In the genomic region with DNA sequence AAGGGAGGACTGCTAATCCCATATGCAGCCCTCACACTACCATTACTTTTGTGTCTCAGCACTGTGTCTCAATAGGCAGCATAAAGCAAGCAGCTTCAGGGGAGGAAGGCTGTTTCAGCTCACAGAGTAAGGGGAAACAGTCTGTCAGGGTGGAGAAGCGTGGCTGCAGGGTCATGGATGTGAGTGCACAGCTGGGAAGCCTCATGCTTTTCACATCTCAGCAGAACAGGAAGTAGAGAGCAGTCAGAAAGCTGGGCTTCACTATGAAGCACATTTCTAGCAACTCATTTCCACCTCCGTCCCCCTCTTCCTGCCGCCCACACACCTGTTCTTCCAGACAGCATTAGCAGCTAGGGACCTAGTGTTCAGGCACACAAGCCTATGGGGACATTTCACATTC, we compare ENCODE assay signal across 12 mouse cellular contexts. TPM values are rescaled to one million over a fixed set of nuclear protein-coding genes. Genes with fewer than 3 reads are reported as not detected.
DNase-seq lines count a peak whose midpoint lies in the region; ATAC-seq and TF ChIP-seq lines count a peak whose summit lies in the region.
"Had no signal": no experiment of that assay in that cellular context is flagged by ENCODE, and none has a peak within 500 bp of the region (broad histone marks: within the 10 kb centered on the region; RNA-seq: fewer than 3 reads in every experiment).

No protein-coding gene starts in this region.

- peaks cover 4 to 12% of the 10 kb centered on the region in 2 experiments for H3K4me1 ChIP-seq in CH12.LX (ENCODE audit: control insufficient read depth in 1 of 2, insufficient read depth in 2 of 2)
- H3K4me1 ChIP-seq in stomach, embryonic 16.5 days (ENCODE audit: control insufficient read depth, insufficient read depth, low read length): no peaks in the 10 kb centered on the region

- no peak overlapping the region for H3K4me2 ChIP-seq in CH12.LX (ENCODE audit: insufficient read depth, low read depth, poor library complexity, severe bottlenecking)
- H3K4me2 ChIP-seq in stomach, embryonic 16.5 days (ENCODE audit: low read depth, low read length): no peak overlapping the region

- TF ChIP-seq EP300 in CH12.LX (IDR thresholded peaks at IDR 0.05; ENCODE audit: low read length): no peak; the same call in 1 of the 2 replicates

- dilution Hi-C loops in CH12.LX (cut with MboI; ENCODE audit: extremely low pct_ligation_motif_present, extremely low pct_unique_long_range_greater_than_20kb, low sequenced_read_pairs): no loop called here

- in situ Hi-C loops in CH12.LX (cut with MboI; ENCODE audit: low pct_ligation_motif_present, low pct_unique_long_range_greater_than_20kb, low sequenced_read_pairs): no loop called here

- TF ChIP-seq RAD21 in CH12.LX (IDR thresholded peaks at IDR 0.05; ENCODE audit: low read depth, low read length): no peak

- H3K9ac ChIP-seq in CH12.LX (ENCODE audit: insufficient read depth, low read depth): no peak overlapping the region
- H3K9ac ChIP-seq in stomach, embryonic 16.5 days (ENCODE audit: low read length): no peak overlapping the region

- 36% methylated on average over 3 of the region's 3 CpGs for WGBS in stomach, embryonic 16.5 days

- H3K27ac ChIP-seq in CH12.LX (ENCODE audit: insufficient read depth, low read depth): no peak overlapping the region
- peak overlapping the region; percentile 45; the same call in 1 of the 2 replicates for H3K27ac ChIP-seq in stomach, embryonic 16.5 days (ENCODE audit: low read length)
- H3K27ac ChIP-seq: macrophage had no signal

- H3K79me2 ChIP-seq in CH12.LX (replicated peaks; ENCODE audit: control insufficient read depth, extremely low read depth, insufficient read depth, poor library complexity, severe bottlenecking): no peaks in the 10 kb centered on the region

- peak; percentile 69 for DNase-seq in kidney, postnatal 10 days
- no peak for DNase-seq in kidney, adult 18-20 months
- peak; percentile 38 for DNase-seq in CH12.LX (ENCODE audit: extremely low read depth)
- DNase-seq in induced T-regulatory cell, adult 2 months (ENCODE audit: low read depth): peak; percentile 25
- DNase-seq in gastrocnemius, postnatal 10 days: no peak
- no peak for DNase-seq in urinary bladder, postnatal 36 days (ENCODE audit: low spot score in 2 of 2)
- DNase-seq in left cerebral cortex, postnatal 36 days (ENCODE audit: low spot score in 2 of 2): no peak
- DNase-seq: adrenal gland, postnatal 25 days; cerebellum, adult 2 months had no signal

- peaks cover 0 to 22% of the 10 kb centered on the region in 2 experiments for H3K36me3 ChIP-seq in CH12.LX (replicated peaks in 1 of 2; ENCODE audit: control insufficient read depth in 1 of 2, insufficient read depth in 1 of 2, low read length in 1 of 2)
- H3K36me3 ChIP-seq in stomach, embryonic 16.5 days (ENCODE audit: control insufficient read depth, insufficient read depth, low read length): no peaks in the 10 kb centered on the region

- peak; percentile 74; the same call in 1 of the 2 replicates for ATAC-seq in stomach, embryonic 16.5 days (ENCODE audit: insufficient read depth, low FRiP score)

- TF ChIP-seq CTCF in CH12.LX (conservative IDR thresholded peaks at IDR 0.05 in 1 of 2, IDR thresholded peaks at IDR 0.05 in 1 of 2; ENCODE audit: low read depth in 2 of 2, low read length in 2 of 2): no peak

- intact Hi-C loops in left cerebral cortex, postnatal 36 days (cut with DNase I): no loop called here

- no peak for TF ChIP-seq POLR2A in CH12.LX (IDR thresholded peaks at IDR 0.05; ENCODE audit: low read depth, low read length)

- no peaks in the 10 kb centered on the region for H3K27me3 ChIP-seq in CH12.LX (replicated peaks)
- no peaks in the 10 kb centered on the region for H3K27me3 ChIP-seq in stomach, embryonic 16.5 days (ENCODE audit: control insufficient read depth, insufficient read depth, low read length)

- H3K9me3 ChIP-seq in CH12.LX (replicated peaks; ENCODE audit: low read length): no peaks in the 10 kb centered on the region
- no peaks in the 10 kb centered on the region for H3K9me3 ChIP-seq in stomach, embryonic 16.5 days (replicated peaks; ENCODE audit: control insufficient read depth, low read length)

- H3K4me3 ChIP-seq in CH12.LX (replicated peaks in 1 of 3; ENCODE audit: low read depth in 2 of 3, low read length in 2 of 3, poor library complexity in 1 of 3): no peak overlapping the region
- no peak overlapping the region for H3K4me3 ChIP-seq in stomach, embryonic 16.5 days (replicated peaks; ENCODE audit: low read length)
- H3K4me3 ChIP-seq: myocyte had no signal

TF ChIP-seq in CH12.LX, 34 proteins besides CTCF, POLR2A, EP300 and RAD21:
- TF ChIP-seq POLR2AphosphoS2 (IDR thresholded peaks at IDR 0.05; ENCODE audit: low read depth, low read length) (no peak), MAFK (IDR thresholded peaks at IDR 0.05; ENCODE audit: insufficient replicate concordance, low read length) (no peak), E2F4 (IDR thresholded peaks at IDR 0.05; ENCODE audit: insufficient replicate concordance, low read depth, low read length) (no peak), ZKSCAN1 (IDR thresholded peaks at IDR 0.05; ENCODE audit: borderline replicate concordance, low read depth, low read length) (no peak), PAX5 (IDR thresholded peaks at IDR 0.05; ENCODE audit: low read length) (no peak), IRF4 (IDR thresholded peaks at IDR 0.05; ENCODE audit: low read depth, low read length) (no peak)
TF ChIP-seq in CH12.LX: peak in this region for 0.

RNA-seq across cellular contexts. Expression of a gene that starts 12.7 kb away (rescaled TPM):
- 32.8 and 38.6 TPM in 2 replicates for total RNA-seq in CH12.LX (2012; rRNA removed)
- total RNA-seq in CH12.LX (2014; rRNA removed): 114 and 133 TPM in 2 replicates
- polyA plus RNA-seq in CH12.LX (2012; ENCODE audit: insufficient read length, low read depth): 62.8 and 69.2 TPM in 2 replicates
- 64.4 and 69.3 TPM in 2 replicates for polyA plus RNA-seq in stomach, embryonic 16.5 days (2015; fragmentation: Nextera tagmentation; extraction: Ambion mirVana)
- total RNA-seq in gastrocnemius, postnatal 10 days (2021): 10 to 100 TPM; 22.0 to 27.6 TPM
- total RNA-seq in left cerebral cortex, postnatal 36 days (2021): 10 to 100 TPM; 39.6 to 40.8 TPM

Comparison
In these comparisons a context has a peak if more than half of its experiments do, and no peak if none do; other contexts are left out.
1. DNase-seq: peak in kidney, postnatal 10 days (single experiment), CH12.LX (single experiment) and induced T-regulatory cell, adult 2 months (single experiment); none in kidney, adult 18-20 months (single experiment), gastrocnemius, postnatal 10 days (single experiment), urinary bladder, postnatal 36 days (0 of 2) and left cerebral cortex, postnatal 36 days (0 of 2).